Mouse (Mus musculus) midbrain, embryonic 16.5 days (tissue): Measurements from ENCODE around the gene Cpox. TPM values are rescaled to one million over a fixed set of nuclear protein-coding genes. Genes with fewer than 3 reads are reported as not detected.

Experiments used
- ATAC-seq: fragments of 200-750 bp; cut with Nextera tagmentation; 2 replicates; pipeline ENCODE4 v1.8.0; 2017; ENCODE audit warnings: moderate TSS enrichment
- H3K27ac ChIP-seq: fragments of 300-500 bp; sonication (generic); 2 replicates; pipeline ENCODE4 v1.5.1; 2014; ENCODE audit warnings: mild to moderate bottlenecking, low read length, mixed read lengths
- H3K27me3 ChIP-seq: fragments of 300-500 bp; sonication (generic); 2 replicates; pipeline ENCODE4 v1.6.1; 2014; ENCODE audit warnings: low read depth, low read length, mixed read lengths; ENCODE audit not compliant: control insufficient read depth, insufficient read depth
- H3K36me3 ChIP-seq: fragments of 300-500 bp; sonication (generic); 2 replicates; pipeline ENCODE4 v1.6.1; 2014; ENCODE audit warnings: mild to moderate bottlenecking, low read length, moderate library complexity, mixed read lengths; ENCODE audit not compliant: control insufficient read depth, insufficient read depth
- H3K4me1 ChIP-seq: fragments of 300-500 bp; sonication (generic); 2 replicates; pipeline ENCODE4 v1.6.1; 2014; ENCODE audit warnings: mild to moderate bottlenecking, low read length, mixed read lengths; ENCODE audit not compliant: control insufficient read depth, insufficient read depth
- H3K4me2 ChIP-seq: fragments of 300-500 bp; sonication (generic); 2 replicates; pipeline ENCODE4 v1.6.1; 2014; ENCODE audit warnings: mild to moderate bottlenecking, low read length, mixed read lengths
- H3K4me3 ChIP-seq: fragments of 300-500 bp; sonication (generic); 2 replicates; pipeline ENCODE4 v1.5.1; 2014; ENCODE audit warnings: low read depth, mild to moderate bottlenecking, low read length, moderate library complexity, mixed read lengths
- H3K9ac ChIP-seq: fragments of 300-500 bp; sonication (generic); 2 replicates; pipeline ENCODE4 v1.6.1; 2014; ENCODE audit warnings: low read depth, low read length, mixed read lengths
- H3K9me3 ChIP-seq: fragments of 300-500 bp; sonication (generic); replicated peaks from 2 replicates; pipeline ENCODE4 v1.6.1; 2014; ENCODE audit warnings: mild to moderate bottlenecking, low read length, mixed read lengths; ENCODE audit not compliant: control insufficient read depth, poor library complexity, severe bottlenecking
- WGBS: fragments of 180-500 bp; shearing (Covaris S2); extraction: QIAGEN DNeasy Blood & Tissue Kit; methylation state at CpG from one replicate; pipeline ENCODE4 v1.1.7; 2014; 5-methylcytosine and 5-hydroxymethylcytosine counted together
- polyA plus RNA-seq: library from polyadenylated mRNA; unstranded; fragments of >200 nt; fragmentation: Nextera tagmentation; extraction: Ambion mirVana; gene quantifications from 2 replicates; pipeline ENCODE4 v1.2.1, GENCODE M21; 2015

The Cpox gene
- 13.5 and 13.6 TPM in 2 replicates for polyA plus RNA-seq

DNA sequence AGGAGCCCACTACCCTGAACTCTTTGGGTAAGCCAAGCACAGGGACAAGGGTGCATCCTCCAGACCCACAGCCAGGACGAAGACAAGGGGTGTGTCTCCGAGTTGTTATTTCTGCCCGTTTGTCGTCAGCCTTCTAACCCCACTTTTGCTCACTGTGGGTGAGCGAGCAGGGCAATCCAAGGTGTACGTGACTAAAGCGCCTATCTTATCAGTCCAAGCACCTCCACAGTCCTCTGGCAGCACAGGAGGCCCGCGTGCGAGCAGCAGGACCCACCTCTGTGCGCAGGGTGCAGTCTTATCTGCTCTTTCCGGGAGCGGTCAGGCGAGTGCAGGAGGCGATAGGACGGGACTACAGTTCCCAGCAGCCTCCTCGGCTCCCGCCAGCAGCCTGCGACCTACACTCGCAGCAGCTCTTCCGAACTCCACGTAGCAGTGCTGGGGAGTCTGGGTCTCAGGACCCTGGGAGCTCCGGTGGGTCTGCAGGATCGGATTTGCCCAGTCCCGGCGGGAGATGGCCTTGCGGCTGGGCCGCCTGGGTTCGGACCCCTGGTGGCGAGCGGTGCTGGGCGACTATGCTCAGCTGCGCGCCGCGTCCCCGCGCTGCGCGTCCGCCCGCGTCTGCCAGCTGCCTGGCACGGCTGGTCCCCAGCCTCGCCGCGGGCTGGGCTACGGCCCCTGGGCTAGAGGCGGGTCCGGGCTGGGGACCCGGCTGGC lies at the start of gene Cpox:
Gene Cpox, plus strand, starts transcription at position 376 of the 714 bp plus-strand sequence.
- peak; percentile 100 for ATAC-seq
- Histone ChIP-seq H3K9ac (peak within 1 kb of the TSS; percentile 84), H3K36me3 (peaks cover 12% of the 10 kb centered on the region), H3K4me2 (peak within 1 kb of the TSS; percentile 78), H3K4me3 (peak within 1 kb of the TSS; percentile 92), H3K27me3 (no peaks in the 10 kb centered on the region), H3K27ac (peak within 1 kb of the TSS; percentile 81), H3K9me3 (no peaks in the 10 kb centered on the region), H3K4me1 (peaks cover 11% of the 10 kb centered on the region)
- WGBS = under 1% methylated on average over 48 of the region's 51 CpGs

DNA sequence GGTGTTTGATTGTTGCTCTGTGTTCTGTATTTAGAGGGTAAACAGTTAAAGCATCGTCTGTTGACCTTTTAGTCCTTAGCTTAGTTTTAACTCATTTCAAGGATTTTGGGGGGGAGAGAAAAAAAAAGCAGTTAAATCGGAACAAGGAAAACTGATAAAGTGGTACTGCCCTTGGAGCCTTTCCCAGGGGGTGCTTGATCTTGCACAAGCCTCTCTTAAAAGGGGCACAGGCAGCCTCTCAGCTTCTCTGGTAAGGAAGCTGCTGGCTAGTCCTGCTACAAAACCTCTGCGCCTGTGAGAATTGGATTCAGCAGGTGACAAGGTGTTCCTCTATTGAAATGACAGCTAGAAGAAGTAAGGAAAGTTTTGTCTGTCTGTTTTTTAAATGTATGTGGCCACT lies 47.7 kb upstream of the Cpox start:
- H3K27ac ChIP-seq = no peak overlapping the region
- no peak overlapping the region for H3K4me3 ChIP-seq
- no peak for ATAC-seq
- no peak overlapping the region for H3K9ac ChIP-seq
- H3K27me3 ChIP-seq = no peaks in the 10 kb centered on the region
- H3K4me2 ChIP-seq = no peak overlapping the region
- 88% methylated on average over 3 of the region's 3 CpGs for WGBS
- no peaks in the 10 kb centered on the region for H3K4me1 ChIP-seq
- H3K36me3 ChIP-seq = no peaks in the 10 kb centered on the region
- no peaks in the 10 kb centered on the region for H3K9me3 ChIP-seq

DNA sequence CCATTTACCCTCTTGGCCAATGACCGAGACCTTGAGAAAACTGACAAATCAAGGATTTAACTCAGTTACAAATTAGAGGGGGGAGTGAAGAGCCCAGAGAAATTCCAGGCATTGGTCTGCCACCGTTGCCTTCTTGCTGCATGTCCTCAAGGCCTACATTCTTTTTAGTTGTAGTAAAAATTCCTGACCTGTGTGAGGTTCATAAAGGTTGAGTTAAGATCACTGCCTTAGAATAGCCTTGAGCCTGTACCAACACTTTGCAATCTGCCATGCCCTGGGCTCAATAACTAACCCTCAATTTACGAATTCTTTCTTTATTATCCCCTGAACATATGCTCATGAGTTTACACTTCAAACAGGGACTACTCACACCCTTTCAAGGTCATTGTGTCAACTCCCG lies 47.0 kb upstream of the Cpox start:
- Histone ChIP-seq H3K9me3 (no peaks in the 10 kb centered on the region), H3K36me3 (no peaks in the 10 kb centered on the region), H3K4me3 (no peak overlapping the region), H3K27me3 (no peaks in the 10 kb centered on the region), H3K4me1 (no peaks in the 10 kb centered on the region), H3K4me2 (no peak overlapping the region), H3K9ac (no peak overlapping the region), H3K27ac (no peak overlapping the region)
- WGBS = 76% methylated on average over 4 of the region's 4 CpGs
- no peak for ATAC-seq

DNA sequence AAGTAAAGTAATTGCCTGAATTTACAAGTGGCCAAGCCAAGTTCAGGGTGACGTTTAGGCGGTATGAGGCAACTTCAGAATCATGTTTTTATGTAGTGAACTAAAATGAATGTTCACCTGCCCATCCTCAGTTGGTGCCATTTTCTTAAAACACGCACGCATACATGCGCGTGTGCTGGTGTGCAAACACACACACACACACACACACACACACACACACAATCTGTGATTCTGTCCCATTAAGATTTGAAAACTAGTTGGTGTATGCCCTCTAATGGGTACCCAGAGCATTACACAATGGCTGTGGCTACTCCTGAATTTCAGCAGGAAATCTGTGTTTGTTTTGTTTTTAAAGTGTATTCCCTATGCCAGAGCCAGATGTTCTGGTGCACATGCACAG lies 46.1 kb upstream of the Cpox start:
- WGBS = 88% methylated on average over 6 of the region's 6 CpGs
- 0 out of 2 replicates have a peak, but pooled peaks have one; percentile 45 for ATAC-seq

DNA sequence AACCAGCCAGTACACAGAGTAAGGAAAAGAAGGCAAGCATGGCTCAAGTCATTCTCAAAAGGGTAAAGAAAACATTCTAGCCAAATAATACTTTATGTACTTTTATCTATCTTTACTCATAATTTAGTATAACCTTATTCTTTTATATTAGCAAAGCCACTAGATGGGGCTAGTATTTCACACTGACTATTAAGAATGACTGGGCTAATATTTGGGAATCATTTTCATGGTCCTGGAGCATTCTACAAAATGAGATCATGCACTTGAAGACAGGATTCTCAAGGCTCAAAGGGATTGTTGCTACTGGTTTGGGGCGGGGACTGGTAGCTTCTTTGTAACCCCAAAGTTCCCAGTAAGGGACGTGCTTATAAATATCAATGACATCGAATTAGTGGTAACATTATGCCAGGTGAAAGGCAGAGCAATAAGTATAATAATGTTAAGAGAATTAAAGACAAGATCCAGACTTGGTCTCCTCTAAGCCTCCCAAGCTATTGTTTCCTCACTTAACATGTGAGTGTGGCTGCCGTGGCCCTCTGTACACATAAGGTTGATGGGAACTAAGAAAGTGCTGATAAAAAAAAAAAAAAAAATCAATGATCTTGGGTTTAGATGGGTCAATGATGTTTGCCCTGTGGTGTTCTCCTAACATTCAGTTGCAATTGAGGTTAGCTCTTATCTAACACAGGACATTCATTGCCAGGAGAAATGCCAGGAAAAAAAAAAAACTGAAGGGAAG lies 42.3 kb upstream of the Cpox start:
- Histone ChIP-seq H3K27ac (no peak overlapping the region), H3K4me2 (no peak overlapping the region), H3K9ac (no peak overlapping the region), H3K36me3 (no peaks in the 10 kb centered on the region), H3K4me1 (no peaks in the 10 kb centered on the region), H3K27me3 (no peaks in the 10 kb centered on the region), H3K9me3 (no peaks in the 10 kb centered on the region), H3K4me3 (no peak overlapping the region)
- no peak for ATAC-seq
- 94% methylated on average over 4 of the region's 4 CpGs for WGBS

More for the DNA sequence above, 46.1 kb upstream of the Cpox start:
- H3K27ac ChIP-seq = no peak overlapping the region
- H3K4me1 ChIP-seq = no peaks in the 10 kb centered on the region
- no peaks in the 10 kb centered on the region for H3K27me3 ChIP-seq
- no peak overlapping the region for H3K4me3 ChIP-seq
- H3K4me2 ChIP-seq = no peak overlapping the region
- H3K9me3 ChIP-seq = no peaks in the 10 kb centered on the region
- H3K9ac ChIP-seq = no peak overlapping the region
- no peaks in the 10 kb centered on the region for H3K36me3 ChIP-seq

DNA sequence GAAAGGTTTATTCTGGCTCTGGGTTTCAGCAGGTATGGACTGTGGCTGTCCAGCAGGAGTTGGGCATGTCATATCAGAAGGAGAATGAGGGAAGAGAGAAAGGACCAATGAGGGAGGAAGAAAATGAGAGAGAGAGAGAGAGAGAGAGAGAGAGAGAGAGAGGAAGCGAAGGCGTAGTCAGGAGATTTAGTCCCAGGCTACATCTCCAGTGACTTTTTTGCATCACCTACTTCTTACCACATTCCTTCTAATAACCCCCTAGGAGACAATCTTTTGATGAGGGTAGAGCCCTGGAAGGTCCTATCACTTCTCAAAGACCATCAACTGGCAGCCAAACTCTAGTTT lies 41.8 kb upstream of the Cpox start:
- Histone ChIP-seq H3K27ac (no peak overlapping the region), H3K4me3 (no peak overlapping the region), H3K4me2 (no peak overlapping the region), H3K4me1 (no peaks in the 10 kb centered on the region), H3K36me3 (no peaks in the 10 kb centered on the region), H3K9me3 (no peaks in the 10 kb centered on the region), H3K9ac (no peak overlapping the region), H3K27me3 (no peaks in the 10 kb centered on the region)
- ATAC-seq = no peak
- WGBS = 100% methylated on average over 2 of the region's 2 CpGs

DNA sequence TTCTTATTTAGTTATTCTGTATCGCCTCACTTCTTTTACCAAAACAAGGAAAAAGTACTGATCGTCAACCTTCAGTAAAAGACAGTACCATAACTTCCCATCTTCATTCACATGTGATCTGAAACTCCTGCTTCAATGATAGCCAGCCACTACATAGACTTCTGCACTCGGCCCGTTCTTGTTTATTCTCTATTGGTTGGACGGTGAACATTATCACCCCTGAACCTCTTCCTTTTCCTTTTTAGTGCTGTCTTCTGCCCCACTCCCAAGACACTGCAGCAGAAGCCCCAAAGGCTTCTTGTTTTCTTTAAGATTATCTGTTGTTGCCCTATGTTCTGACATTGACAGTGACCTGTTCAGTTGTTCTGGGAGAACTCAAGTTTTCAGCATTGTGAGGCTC lies 41.1 kb upstream of the Cpox start:
- no peaks in the 10 kb centered on the region for H3K36me3 ChIP-seq
- H3K4me2 ChIP-seq = no peak overlapping the region
- no peak overlapping the region for H3K4me3 ChIP-seq
- H3K4me1 ChIP-seq = no peaks in the 10 kb centered on the region
- H3K27ac ChIP-seq = no peak overlapping the region
- H3K9ac ChIP-seq = no peak overlapping the region
- no peaks in the 10 kb centered on the region for H3K9me3 ChIP-seq
- WGBS = 96% methylated on average over 5 of the region's 5 CpGs
- H3K27me3 ChIP-seq = no peaks in the 10 kb centered on the region
- ATAC-seq = no peak

DNA sequence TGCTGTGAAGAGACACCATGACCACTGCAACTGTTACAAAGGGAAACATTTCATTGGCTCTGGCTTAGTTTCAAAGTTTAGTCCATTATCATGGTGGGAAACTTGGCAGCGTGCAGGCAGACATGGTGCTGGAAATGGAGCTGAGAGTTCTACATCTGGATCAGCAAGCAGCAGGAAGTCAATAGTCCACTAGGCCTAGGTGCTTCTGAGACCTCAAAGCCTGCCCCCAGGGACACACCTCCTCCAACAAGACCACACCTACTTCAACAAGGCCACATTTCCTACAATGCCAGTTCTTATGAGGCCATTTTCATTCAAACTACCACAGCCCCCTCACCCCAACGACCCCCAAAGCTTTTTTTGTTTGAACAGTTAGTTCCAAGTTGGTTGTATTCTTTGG lies 40.4 kb upstream of the Cpox start:
- Histone ChIP-seq H3K9me3 (no peaks in the 10 kb centered on the region), H3K27me3 (no peaks in the 10 kb centered on the region), H3K27ac (no peak overlapping the region), H3K4me2 (no peak overlapping the region), H3K4me1 (no peaks in the 10 kb centered on the region), H3K9ac (no peak overlapping the region), H3K36me3 (no peaks in the 10 kb centered on the region), H3K4me3 (no peak overlapping the region)
- 65% methylated on average over 2 of the region's 2 CpGs for WGBS
- no peak for ATAC-seq

DNA sequence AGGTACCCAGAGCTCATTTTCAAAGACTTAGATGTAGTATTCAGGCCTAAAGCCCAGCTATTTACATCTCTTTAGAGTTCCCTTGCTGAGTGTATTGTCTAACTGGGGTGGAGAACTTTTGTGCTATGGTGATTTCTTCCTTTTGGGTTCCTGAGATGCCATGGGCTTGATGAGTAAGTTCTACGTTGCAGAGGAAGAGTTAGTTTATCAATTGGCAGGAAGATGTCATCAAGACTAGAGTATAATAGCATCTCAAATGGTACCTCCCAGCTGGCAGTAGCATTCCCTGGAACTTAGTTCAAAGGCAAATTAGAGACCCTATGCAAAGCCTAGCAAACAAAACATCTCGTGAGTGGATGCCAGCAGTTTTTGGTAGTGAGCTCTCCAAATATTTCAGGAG lies 34.2 kb upstream of the Cpox start:
- Histone ChIP-seq H3K36me3 (no peaks in the 10 kb centered on the region), H3K27ac (no peak overlapping the region), H3K9ac (no peak overlapping the region), H3K4me1 (no peaks in the 10 kb centered on the region), H3K4me2 (no peak overlapping the region), H3K4me3 (no peak overlapping the region), H3K27me3 (no peaks in the 10 kb centered on the region), H3K9me3 (no peaks in the 10 kb centered on the region)
- 69% methylated on average over 2 of the region's 2 CpGs for WGBS
- ATAC-seq = no peak
